26 mouse cellular contexts compared by ENCODE assay signal in the genomic region with DNA sequence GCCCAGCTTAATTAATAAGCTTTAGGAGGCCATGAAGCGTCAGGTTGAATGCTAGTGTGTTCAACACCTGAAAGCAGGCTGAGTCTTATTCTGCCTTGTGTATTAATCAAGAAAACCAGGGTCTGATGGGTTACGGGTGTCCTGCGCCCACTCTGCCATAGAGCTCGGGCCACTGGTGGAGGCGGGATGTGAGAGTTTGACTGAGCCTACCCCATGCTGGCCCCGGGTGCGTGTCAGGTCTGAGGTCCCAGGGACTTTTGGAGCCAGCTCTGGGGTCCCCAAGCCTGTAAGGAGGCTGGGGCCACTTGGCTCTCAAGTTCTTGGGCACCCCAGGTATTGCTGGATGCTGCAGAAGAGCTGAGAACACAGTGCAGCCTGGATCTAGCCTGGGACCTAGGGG.
"Had no signal": no experiment of that assay in that cellular context is flagged by ENCODE, and none has a peak within 500 bp of the region (broad histone marks: within the 10 kb centered on the region; RNA-seq: fewer than 3 reads in every experiment).

No protein-coding gene starts in this region.

- H3K4me2 ChIP-seq: embryonic facial prominence, embryonic 12.5 days; embryonic facial prominence, embryonic 13.5 days; embryonic facial prominence, embryonic 15.5 days; forebrain, embryonic 12.5 days; forebrain, embryonic 13.5 days; forebrain, embryonic 15.5 days had no signal

- H3K36me3 ChIP-seq: embryonic facial prominence, embryonic 10.5 days; embryonic facial prominence, embryonic 12.5 days; embryonic facial prominence, embryonic 13.5 days; embryonic facial prominence, embryonic 15.5 days; forebrain, embryonic 10.5 days; forebrain, embryonic 12.5 days; forebrain, embryonic 15.5 days had no signal

- H3K4me3 ChIP-seq: embryonic facial prominence, embryonic 10.5 days; embryonic facial prominence, embryonic 12.5 days; embryonic facial prominence, embryonic 13.5 days; embryonic facial prominence, embryonic 15.5 days; erythroblast, embryonic 14.5 days; forebrain, embryonic 10.5 days; forebrain, embryonic 12.5 days; forebrain, embryonic 13.5 days; forebrain, embryonic 15.5 days; gastrocnemius, adult 2 months; heart, adult 2 months had no signal

- H3K9me3 ChIP-seq: embryonic facial prominence, embryonic 10.5 days; embryonic facial prominence, embryonic 12.5 days; embryonic facial prominence, embryonic 13.5 days; embryonic facial prominence, embryonic 15.5 days; forebrain, embryonic 10.5 days; forebrain, embryonic 12.5 days; forebrain, embryonic 13.5 days; forebrain, embryonic 15.5 days had no signal

- ATAC-seq: forebrain, embryonic 13.5 days; forebrain, embryonic 14.5 days; forebrain, embryonic 15.5 days; forebrain, embryonic 16.5 days; forebrain, postnatal 0 days had no signal

- DNase-seq: cerebellum, adult 8-10 months; cerebellum, adult 9-10 months; cerebellum, adult 9-11 months; cerebellum, postnatal 10 days; cerebellum, postnatal 14 days; cerebellum, postnatal 25 days; cerebellum, postnatal 36 days; embryo, embryonic 11 days; forebrain, postnatal 0 days; gastrocnemius, adult 2 months; gastrocnemius, postnatal 10 days; gastrocnemius, postnatal 14 days; gastrocnemius, postnatal 25 days; gastrocnemius, postnatal 36 days; heart, adult 2 months had no signal

- H3K4me1 ChIP-seq: embryonic facial prominence, embryonic 10.5 days; embryonic facial prominence, embryonic 12.5 days; embryonic facial prominence, embryonic 13.5 days; forebrain, embryonic 10.5 days; forebrain, embryonic 12.5 days; forebrain, embryonic 13.5 days; forebrain, embryonic 15.5 days had no signal

- H3K27me3 ChIP-seq: embryonic facial prominence, embryonic 12.5 days; embryonic facial prominence, embryonic 13.5 days; embryonic facial prominence, embryonic 15.5 days; forebrain, embryonic 12.5 days; forebrain, embryonic 13.5 days; forebrain, embryonic 15.5 days had no signal

- H3K27ac ChIP-seq: embryonic facial prominence, embryonic 10.5 days; embryonic facial prominence, embryonic 12.5 days; embryonic facial prominence, embryonic 13.5 days; embryonic facial prominence, embryonic 15.5 days; forebrain, embryonic 10.5 days; forebrain, embryonic 12.5 days; forebrain, embryonic 13.5 days; forebrain, embryonic 15.5 days; gastrocnemius, adult 2 months; heart, adult 2 months had no signal

- H3K9ac ChIP-seq: embryonic facial prominence, embryonic 12.5 days; embryonic facial prominence, embryonic 13.5 days; embryonic facial prominence, embryonic 15.5 days; forebrain, embryonic 12.5 days; forebrain, embryonic 13.5 days; forebrain, embryonic 15.5 days; forebrain, postnatal 0 days had no signal
